Mouse (Mus musculus) Patski (cell line): Measurements from ENCODE around the gene 1700003E16Rik. TPM values are rescaled to one million over a fixed set of nuclear protein-coding genes. Genes with fewer than 3 reads are reported as not detected.

ENCODE experiments used
- ATAC-seq: fragments of 100-300 bp; one replicate; pipeline ENCODE4 v1.8.0; 2021
- CTCF ChIA-PET: fragments of 350-600 bp; sonication (Branson Sonifier 250); formaldehyde crosslinking; loops from one replicate; lab custom pipeline; 2022; ENCODE audit warnings: inconsistent platforms; lab: Charles Lee
- POLR2A ChIA-PET: fragments of 350-600 bp; sonication (Branson Sonifier 250); formaldehyde crosslinking; loops from one replicate; lab custom pipeline; 2022; ENCODE audit warnings: antibody characterized with exemption, inconsistent platforms; lab: Charles Lee
- DNase-seq: peaks from one replicate; pipeline ENCODE4 v3.0.0-alpha.2; 2011; ENCODE audit warnings: low read depth, low spot score
- H3K27me3 ChIP-seq: fragments of 371-371 bp; one replicate; pipeline ENCODE4 v1.5.1; 2021
- CTCF ChIP-seq: fragments of 100-300 bp; IDR thresholded peaks from one replicate; pipeline ENCODE4 v1.5.1; 2021
- in situ Hi-C: fragments of 300-500 bp; cut with MboI; formaldehyde crosslinking; loops from 3 replicates; pipeline ENCODE4 v1.11.1; 2018; ENCODE audit warnings: low pct_unique_long_range_greater_than_20kb, mixed read lengths
- polyA plus RNA-seq: library from polyadenylated mRNA; unstranded; gene quantifications from one replicate; pipeline ENCODE4 v1.2.3, GENCODE M21; 2021

1700003E16Rik gene
- 5.9 TPM for polyA plus RNA-seq

GRCm38 (mm10) chr6:83156259-83156684 lies at the start of gene 1700003E16Rik, which contains the start of gene Wdr54:
TSS of gene 1700003E16Rik (plus strand) at chr6:83156404.
TSS of gene Wdr54 (minus strand) at chr6:83156397.
- DNase-seq (no peak), ATAC-seq (peak; percentile 63)
- in situ Hi-C loops = loop anchor here (5.0 kb wide), 3 partner anchors 39 to 244 kb away; partner anchors contain the start of gene Mogs
- no peaks in the 10 kb centered on the region for H3K27me3 ChIP-seq
- ChIA-PET POLR2A (interaction anchor here (0.7 to 1.6 kb wide), 7 partner anchors 9 to 61 kb away, joined by 3 to 7 read pairs (median 3); partner anchors contain the start of gene Wbp1), CTCF (interaction anchor here (1.3 to 1.9 kb wide), 4 partner anchors 11 to 50 kb away, joined by 3 to 4 read pairs (median 3); no protein-coding TSS in a partner anchor)
- TF ChIP-seq CTCF = no peak

- ChIA-PET CTCF (interaction anchor here (1.1 to 4.8 kb wide), 4 partner anchors 10 to 111 kb away, joined by 3 to 14 read pairs (median 4); partner anchors contain the start of genes 1700003E16Rik and Wdr54), POLR2A (interaction anchor here (1.2 kb wide), 1 partner anchor 10 kb away, joined by 3 read pairs; no protein-coding TSS in a partner anchor)
- no peak for DNase-seq
- TF ChIP-seq CTCF = no peak
- no peaks in the 10 kb centered on the region for H3K27me3 ChIP-seq
- in situ Hi-C loops = no loop called here
- peak; percentile 23 for ATAC-seq
Observed at GRCm38 (mm10) chr6:83107566-83108400, 48.4 kb upstream of the 1700003E16Rik start.

DNA sequence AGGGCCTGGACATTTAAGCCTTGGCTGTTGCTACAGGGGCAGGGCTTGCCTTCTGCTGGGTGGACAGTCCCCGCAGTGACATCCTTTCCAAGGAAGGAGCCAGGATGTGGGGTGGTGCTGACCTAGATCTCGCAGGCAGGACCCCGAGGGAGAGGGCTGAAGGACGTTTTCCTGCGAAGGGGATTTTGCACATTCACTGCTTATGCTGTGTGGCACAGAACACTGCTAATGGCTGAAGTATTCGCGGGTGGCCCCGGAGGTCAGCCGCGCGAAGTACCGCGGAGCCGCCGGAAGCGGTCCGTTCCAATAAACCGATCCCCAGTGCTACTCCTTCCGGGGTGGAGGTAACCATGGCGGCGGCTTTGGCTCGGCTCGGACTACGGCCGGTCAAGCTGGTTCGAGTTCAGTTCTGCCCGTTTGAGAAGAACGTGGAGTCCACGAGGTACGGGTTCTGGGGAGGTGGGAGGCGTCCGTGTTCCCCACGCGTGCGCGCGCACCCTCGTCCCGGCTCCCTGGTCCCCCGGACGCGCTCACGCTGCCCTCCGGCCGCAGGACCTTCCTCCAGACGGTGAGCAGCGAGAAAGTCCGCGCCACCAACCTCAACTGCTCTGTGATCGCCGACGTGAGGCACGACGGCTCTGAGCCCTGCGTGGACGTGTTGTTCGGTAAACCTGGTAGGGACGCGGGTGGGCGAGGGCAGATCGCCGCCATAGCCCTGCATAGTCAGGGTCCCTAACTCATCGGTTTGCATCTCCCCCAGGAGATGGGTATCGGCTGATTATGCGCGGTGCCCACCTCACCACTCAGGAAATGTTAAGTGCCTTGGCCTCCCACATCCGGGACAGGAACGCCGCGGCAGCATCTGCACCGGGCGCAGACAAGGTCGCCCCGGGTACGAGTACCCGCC lies 47.2 kb upstream of the 1700003E16Rik start, which contains the start of gene Mrpl53:
Mrpl53 (plus strand) TSS at position 279 of the 907 bp plus-strand sequence.
- POLR2A ChIA-PET = interaction anchor here (1.7 to 1.8 kb wide), 2 partner anchors 10 to 12 kb away, joined by 5 to 8 read pairs; partner anchors contain the start of gene Wbp1
- no peaks in the 10 kb centered on the region for H3K27me3 ChIP-seq
- in situ Hi-C loops = no loop called here
- no peak for TF ChIP-seq CTCF
- CTCF ChIA-PET = interaction anchor here (1.2 to 4.8 kb wide), 3 partner anchors 10 to 112 kb away, joined by 3 to 14 read pairs (median 4); partner anchors contain the start of genes 1700003E16Rik and Wdr54
- peak; percentile 49 for ATAC-seq
- DNase-seq = no peak

DNA sequence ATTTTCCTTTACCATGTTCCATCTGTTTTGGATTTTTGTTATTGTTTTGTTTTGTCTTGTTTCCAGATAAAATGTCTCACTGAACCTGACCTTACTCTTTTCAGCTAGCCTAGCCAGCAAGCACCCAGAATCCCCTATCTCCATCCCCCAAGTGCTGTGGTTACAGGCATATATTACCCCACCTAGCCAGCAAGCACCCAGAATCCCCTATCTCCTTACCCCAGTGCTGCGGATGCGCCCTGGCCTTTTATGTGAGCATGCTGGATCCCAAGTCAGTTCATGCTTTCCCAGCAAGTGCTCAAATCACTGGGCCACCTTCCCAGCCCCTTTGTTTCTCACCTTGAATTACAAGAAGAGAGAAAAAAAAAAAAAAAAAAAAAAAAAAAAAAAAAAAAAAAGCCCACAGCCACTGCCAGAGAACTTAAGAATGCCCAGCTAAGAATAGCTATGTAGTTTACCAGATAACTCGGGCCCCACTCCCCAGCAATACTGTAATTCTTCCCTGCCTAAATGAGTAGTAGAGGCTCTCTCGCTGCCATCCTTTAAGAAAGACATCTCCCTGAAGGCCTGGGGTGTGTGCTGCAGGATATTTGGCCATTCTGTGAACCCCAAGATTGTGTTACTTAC lies 44.6 kb upstream of the 1700003E16Rik start:
- CTCF ChIA-PET = no interaction called here
- in situ Hi-C loops = no loop called here
- no peak for TF ChIP-seq CTCF
- no peak for DNase-seq
- POLR2A ChIA-PET = interaction anchor here (0.6 kb wide), 1 partner anchor 57 kb away, joined by 3 read pairs; the partner anchor contains the start of gene Aup1
- ATAC-seq = no peak
- H3K27me3 ChIP-seq = no peaks in the 10 kb centered on the region

DNA sequence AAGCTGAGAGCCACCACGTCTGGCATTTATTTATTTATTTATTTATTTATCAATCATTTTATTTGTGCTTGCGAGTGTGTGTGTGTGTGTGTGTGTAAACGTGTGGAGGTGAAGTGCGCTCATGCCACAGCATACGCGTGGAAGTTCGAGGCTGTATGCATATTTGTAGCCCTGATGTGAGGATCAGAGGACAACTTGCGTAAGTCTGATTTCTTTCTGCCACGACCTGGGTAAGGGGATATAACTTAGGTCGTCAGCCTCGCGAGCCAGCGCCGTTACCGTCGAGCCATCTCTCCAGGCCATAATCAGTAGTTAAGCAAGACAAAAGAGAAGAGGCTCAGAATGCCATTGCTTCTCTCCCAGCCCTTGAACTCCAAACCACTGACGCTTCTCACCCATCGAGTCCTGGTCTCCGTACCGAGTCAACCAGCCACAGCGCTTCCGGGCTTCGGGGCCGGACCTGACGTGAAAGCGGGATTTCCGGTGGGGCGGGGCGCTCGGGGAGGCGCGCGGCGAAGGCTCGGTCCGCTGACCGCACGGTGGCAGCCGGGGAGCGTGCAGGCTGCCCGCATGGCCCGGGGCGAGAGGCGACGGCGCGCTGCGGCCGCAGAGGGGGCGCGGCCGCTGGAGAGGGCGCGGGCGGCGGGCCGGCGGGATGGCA lies 41.1 kb upstream of the 1700003E16Rik start, which contains the start of gene Mogs:
Mogs (plus strand) TSS at position 486 of the 661 bp plus-strand sequence.
- in situ Hi-C loops = loop anchor here (5.0 kb wide), 1 partner anchor 42 kb away; the partner anchor contains the start of genes 1700003E16Rik and Wdr54
- POLR2A ChIA-PET = interaction anchor here (0.6 to 1.1 kb wide), 3 partner anchors 9 to 144 kb away, joined by 3 to 5 read pairs (median 3); no protein-coding TSS in a partner anchor
- DNase-seq (no peak), ATAC-seq (peak; percentile 83)
- no peak for TF ChIP-seq CTCF
- no peaks in the 10 kb centered on the region for H3K27me3 ChIP-seq
- CTCF ChIA-PET = interaction anchor here (0.7 to 1.0 kb wide), 2 partner anchors 10 to 119 kb away, joined by 3 to 8 read pairs; no protein-coding TSS in a partner anchor

- POLR2A ChIA-PET = no interaction called here
- no peaks in the 10 kb centered on the region for H3K27me3 ChIP-seq
- in situ Hi-C loops = loop anchor here (5.0 kb wide), 1 partner anchor 41 kb away; the partner anchor contains the start of genes 1700003E16Rik and Wdr54
- TF ChIP-seq CTCF = no peak
- DNase-seq = no peak
- ATAC-seq = peak; percentile 63
- CTCF ChIA-PET = no interaction called here
Observed at GRCm38 (mm10) chr6:83115682-83116372, 40.4 kb upstream of the 1700003E16Rik start.

- POLR2A ChIA-PET = no interaction called here
- in situ Hi-C loops = loop anchor here (5.0 kb wide), 1 partner anchor 41 kb away; the partner anchor contains the start of genes 1700003E16Rik and Wdr54
Observed at GRCm38 (mm10) chr6:83116373-83117164, 39.6 kb upstream of the 1700003E16Rik start.

More at GRCm38 (mm10) chr6:83116373-83117164, 39.6 kb upstream of the 1700003E16Rik start:
- ATAC-seq (no peak), DNase-seq (no peak)
- no peak for TF ChIP-seq CTCF
- H3K27me3 ChIP-seq = no peaks in the 10 kb centered on the region
- CTCF ChIA-PET = interaction anchor here (0.9 kb wide), 1 partner anchor 40 kb away, joined by 3 read pairs; the partner anchor contains the start of genes 1700003E16Rik and Wdr54
